Mouse (Mus musculus): ENCODE measurements around the gene L3mbtl4. TPM values are rescaled to one million over a fixed set of nuclear protein-coding genes. Genes with fewer than 3 reads are reported as not detected.

The L3mbtl4 gene
- polyA plus RNA-seq, 1 experiment from 2014 or later: 0.97 TPM

GRCm38 (mm10) chr17:68291713-68292364, 18.2 kb downstream of the L3mbtl4 start:
- Histone ChIP-seq H3K27ac (no peak overlapping the region), H3K27me3 (replicated peaks) (no peaks in the 10 kb centered on the region), H3K9me3 (no peaks in the 10 kb centered on the region), H3K36me3 (no peaks in the 10 kb centered on the region), H3K4me3 (replicated peaks) (no peak overlapping the region), H3K4me2 (replicated peaks) (no peak overlapping the region), H3K9ac (no peak overlapping the region), H3K4me1 (replicated peaks) (no peaks in the 10 kb centered on the region; the same call in 1 of the 2 replicates)
- WGBS: 58% methylated on average over 9 of the region's 9 CpGs
- ATAC-seq: no peak

GRCm38 (mm10) chr17:68308381-68308780, 34.8 kb downstream of the L3mbtl4 start:
- H3K4me2 ChIP-seq (replicated peaks): no peak overlapping the region
- H3K9me3 ChIP-seq: no peaks in the 10 kb centered on the region
- no peaks in the 10 kb centered on the region for H3K27me3 ChIP-seq (replicated peaks)
- H3K4me1 ChIP-seq (replicated peaks): no peaks in the 10 kb centered on the region
- ATAC-seq: no peak
- no peak overlapping the region for H3K9ac ChIP-seq
- H3K4me3 ChIP-seq (replicated peaks): no peak overlapping the region
- H3K36me3 ChIP-seq: no peaks in the 10 kb centered on the region
- H3K27ac ChIP-seq: no peak overlapping the region
- WGBS: 85% methylated on average over 6 of the region's 6 CpGs

GRCm38 (mm10) chr17:68312286-68312927, 38.8 kb downstream of the L3mbtl4 start:
- no peaks in the 10 kb centered on the region for H3K27me3 ChIP-seq (replicated peaks)
- H3K4me2 ChIP-seq (replicated peaks): no peak overlapping the region
- ATAC-seq: 0 out of 2 replicates have a peak, but pooled peaks have one; percentile 39
- whole genome bisulfite sequencing: 78% methylated on average over 5 of the region's 5 CpGs
- H3K9me3 ChIP-seq: no peaks in the 10 kb centered on the region
- H3K4me3 ChIP-seq (replicated peaks): no peak overlapping the region
- no peak overlapping the region for H3K27ac ChIP-seq
- H3K9ac ChIP-seq: no peak overlapping the region
- no peaks in the 10 kb centered on the region for H3K4me1 ChIP-seq (replicated peaks)
- no peaks in the 10 kb centered on the region for H3K36me3 ChIP-seq

GRCm38 (mm10) chr17:68320940-68321339, 47.3 kb downstream of the L3mbtl4 start:
- H3K4me2 ChIP-seq (replicated peaks): no peak overlapping the region
- no peaks in the 10 kb centered on the region for H3K4me1 ChIP-seq (replicated peaks)
- no peak overlapping the region for H3K9ac ChIP-seq
- H3K9me3 ChIP-seq: no peaks in the 10 kb centered on the region
- H3K27ac ChIP-seq: no peak overlapping the region
- H3K36me3 ChIP-seq: no peaks in the 10 kb centered on the region
- peak; percentile 65; the same call in 1 of the 2 replicates for ATAC-seq
- WGBS: 65% methylated on average over 8 of the region's 8 CpGs
- no peaks in the 10 kb centered on the region for H3K27me3 ChIP-seq (replicated peaks)
- no peak overlapping the region for H3K4me3 ChIP-seq (replicated peaks)

- Histone ChIP-seq H3K27me3 (replicated peaks) (no peaks in the 10 kb centered on the region), H3K36me3 (no peaks in the 10 kb centered on the region), H3K27ac (no peak overlapping the region), H3K4me3 (replicated peaks) (no peak overlapping the region), H3K9me3 (no peaks in the 10 kb centered on the region), H3K4me1 (replicated peaks) (no peaks in the 10 kb centered on the region), H3K9ac (no peak overlapping the region), H3K4me2 (replicated peaks) (no peak overlapping the region)
- WGBS: 56% methylated on average over 3 of the region's 3 CpGs
- no peak for ATAC-seq
Measured at GRCm38 (mm10) chr17:68322607-68323006, 49.0 kb downstream of the L3mbtl4 start.

- H3K4me1 ChIP-seq (replicated peaks): no peaks in the 10 kb centered on the region
- no peak overlapping the region for H3K4me2 ChIP-seq (replicated peaks)
- no peaks in the 10 kb centered on the region for H3K27me3 ChIP-seq (replicated peaks)
- H3K9me3 ChIP-seq: no peaks in the 10 kb centered on the region
- WGBS: 84% methylated on average over 5 of the region's 5 CpGs
- ATAC-seq: no peak
- H3K36me3 ChIP-seq: no peaks in the 10 kb centered on the region
- H3K4me3 ChIP-seq (replicated peaks): no peak overlapping the region
- no peak overlapping the region for H3K9ac ChIP-seq
- H3K27ac ChIP-seq: no peak overlapping the region
Measured at GRCm38 (mm10) chr17:68332225-68332624, 58.6 kb downstream of the L3mbtl4 start.

- Histone ChIP-seq H3K4me2 (replicated peaks) (no peak overlapping the region), H3K4me1 (replicated peaks) (no peaks in the 10 kb centered on the region), H3K9me3 (no peaks in the 10 kb centered on the region), H3K27ac (no peak overlapping the region), H3K36me3 (no peaks in the 10 kb centered on the region), H3K4me3 (replicated peaks) (no peak overlapping the region), H3K9ac (no peak overlapping the region), H3K27me3 (replicated peaks) (no peaks in the 10 kb centered on the region)
- WGBS: 33% methylated on average over 3 of the region's 3 CpGs
- ATAC-seq: peak; percentile 69
Measured at GRCm38 (mm10) chr17:68333382-68333781, 59.8 kb downstream of the L3mbtl4 start.

GRCm38 (mm10) chr17:68338917-68339553, 65.4 kb downstream of the L3mbtl4 start:
- Histone ChIP-seq H3K27me3 (replicated peaks) (no peaks in the 10 kb centered on the region), H3K9me3 (no peaks in the 10 kb centered on the region), H3K36me3 (no peaks in the 10 kb centered on the region), H3K4me2 (replicated peaks) (no peak overlapping the region), H3K27ac (no peak overlapping the region), H3K4me1 (replicated peaks) (no peaks in the 10 kb centered on the region), H3K4me3 (replicated peaks) (no peak overlapping the region), H3K9ac (no peak overlapping the region)
- WGBS: 82% methylated on average over 3 of the region's 3 CpGs
- ATAC-seq: no peak

GRCm38 (mm10) chr17:68357687-68358086, 84.1 kb downstream of the L3mbtl4 start:
- Histone ChIP-seq H3K27me3 (replicated peaks) (no peaks in the 10 kb centered on the region), H3K27ac (no peak overlapping the region), H3K4me1 (replicated peaks) (no peaks in the 10 kb centered on the region), H3K4me3 (replicated peaks) (no peak overlapping the region), H3K36me3 (no peaks in the 10 kb centered on the region), H3K4me2 (replicated peaks) (no peak overlapping the region), H3K9me3 (no peaks in the 10 kb centered on the region), H3K9ac (no peak overlapping the region)
- ATAC-seq: no peak
- WGBS: 66% methylated on average over 1 of the region's 1 CpGs

GRCm38 (mm10) chr17:68371101-68371500, 97.5 kb downstream of the L3mbtl4 start:
- Histone ChIP-seq H3K36me3 (no peaks in the 10 kb centered on the region), H3K4me1 (replicated peaks) (no peaks in the 10 kb centered on the region), H3K27ac (no peak overlapping the region), H3K9me3 (no peaks in the 10 kb centered on the region), H3K4me2 (replicated peaks) (no peak overlapping the region), H3K4me3 (replicated peaks) (no peak overlapping the region), H3K9ac (no peak overlapping the region), H3K27me3 (replicated peaks) (no peaks in the 10 kb centered on the region)
- 87% methylated on average over 1 of the region's 1 CpGs for WGBS
- ATAC-seq: no peak

- no peaks in the 10 kb centered on the region for H3K9me3 ChIP-seq
- no peak overlapping the region for H3K9ac ChIP-seq
- no peak overlapping the region for H3K27ac ChIP-seq
- no peak overlapping the region for H3K4me2 ChIP-seq (replicated peaks)
- ATAC-seq: no peak
- no peaks in the 10 kb centered on the region for H3K27me3 ChIP-seq (replicated peaks)
- no peaks in the 10 kb centered on the region for H3K36me3 ChIP-seq
- no peak overlapping the region for H3K4me3 ChIP-seq (replicated peaks)
- 57% methylated on average over 5 of the region's 5 CpGs for WGBS
- no peaks in the 10 kb centered on the region for H3K4me1 ChIP-seq (replicated peaks)
Measured at GRCm38 (mm10) chr17:68388481-68388880, 114.9 kb downstream of the L3mbtl4 start.

- WGBS: 62% methylated on average over 1 of the region's 1 CpGs
- H3K9me3 ChIP-seq: no peaks in the 10 kb centered on the region
Measured at GRCm38 (mm10) chr17:68405993-68406392, 132.4 kb downstream of the L3mbtl4 start.

More at GRCm38 (mm10) chr17:68405993-68406392, 132.4 kb downstream of the L3mbtl4 start:
- Histone ChIP-seq H3K4me1 (replicated peaks) (no peaks in the 10 kb centered on the region), H3K9ac (no peak overlapping the region), H3K27me3 (replicated peaks) (no peaks in the 10 kb centered on the region), H3K36me3 (no peaks in the 10 kb centered on the region), H3K4me3 (replicated peaks) (no peak overlapping the region), H3K27ac (no peak overlapping the region), H3K4me2 (replicated peaks) (no peak overlapping the region)
- ATAC-seq: no peak
